Mouse (Mus musculus) embryonic facial prominence, embryonic 15.5 days (tissue): ENCODE measurements around the gene Obp1b. TPM values are rescaled to one million over a fixed set of nuclear protein-coding genes. Genes with fewer than 3 reads are reported as not detected.
"Not testable (repeated sequence)": the region's sequence is repeated elsewhere in the genome, so short reads cannot be mapped to it uniquely, and the experiment has no call there.

Experiments
- ATAC-seq: fragments of 200-750 bp; cut with Nextera tagmentation; 2 replicates; pipeline ENCODE4 v1.8.0; 2017; ENCODE audit warnings: low read depth, moderate TSS enrichment; ENCODE audit not compliant: insufficient number of reproducible peaks, low FRiP score, low TSS enrichment
- H3K27ac ChIP-seq: fragments of 300-500 bp; sonication (generic); replicated peaks from 2 replicates; pipeline ENCODE4 v1.5.1; 2015; ENCODE audit warnings: mild to moderate bottlenecking, inconsistent platforms
- H3K27me3 ChIP-seq: fragments of 300-500 bp; sonication (generic); 2 replicates; pipeline ENCODE4 v1.6.1; 2015; ENCODE audit warnings: inconsistent platforms
- H3K36me3 ChIP-seq: fragments of 300-500 bp; sonication (generic); 2 replicates; pipeline ENCODE4 v1.6.1; 2015; ENCODE audit warnings: mild to moderate bottlenecking, inconsistent platforms
- H3K4me1 ChIP-seq: fragments of 300-500 bp; sonication (generic); 2 replicates; pipeline ENCODE4 v1.6.1; 2015; ENCODE audit warnings: inconsistent platforms
- H3K4me2 ChIP-seq: fragments of 300-500 bp; sonication (generic); replicated peaks from 2 replicates; pipeline ENCODE4 v1.6.1; 2015; ENCODE audit warnings: mild to moderate bottlenecking, inconsistent platforms
- H3K4me3 ChIP-seq: fragments of 300-500 bp; sonication (generic); replicated peaks from 2 replicates; pipeline ENCODE4 v1.5.1; 2015; ENCODE audit warnings: mild to moderate bottlenecking, inconsistent platforms
- H3K9ac ChIP-seq: fragments of 300-500 bp; sonication (generic); 2 replicates; pipeline ENCODE4 v1.6.1; 2015; ENCODE audit warnings: inconsistent platforms
- H3K9me3 ChIP-seq: fragments of 300-500 bp; sonication (generic); replicated peaks from 2 replicates; pipeline ENCODE4 v1.6.1; 2016; ENCODE audit warnings: inconsistent platforms
- WGBS: fragments of 180-500 bp; shearing (Covaris S2); methylation state at CpG from one replicate; pipeline ENCODE4 v1.1.7; 2015; 5-methylcytosine and 5-hydroxymethylcytosine counted together
- polyA plus RNA-seq: library from polyadenylated mRNA; unstranded; fragments of >200 nt; fragmentation: Nextera tagmentation; extraction: Ambion mirVana; gene quantifications from 2 replicates; pipeline ENCODE4 v1.2.1, GENCODE M21; 2015

Obp1b gene
- not detected in 2 replicates for polyA plus RNA-seq

- H3K27ac ChIP-seq, H3K4me3 ChIP-seq, ATAC-seq, H3K36me3 ChIP-seq, H3K9me3 ChIP-seq, H3K27me3 ChIP-seq, H3K4me1 ChIP-seq, H3K4me2 ChIP-seq, H3K9ac ChIP-seq: not testable (repeated sequence)
- no CpG with 5 or more reads among the region's 3 CpGs for WGBS
Observed at GRCm38 (mm10) chrX:78186477-78186876, at the start of gene Obp1b. Gene Obp1b (plus strand): TSS chrX:78186777.

DNA sequence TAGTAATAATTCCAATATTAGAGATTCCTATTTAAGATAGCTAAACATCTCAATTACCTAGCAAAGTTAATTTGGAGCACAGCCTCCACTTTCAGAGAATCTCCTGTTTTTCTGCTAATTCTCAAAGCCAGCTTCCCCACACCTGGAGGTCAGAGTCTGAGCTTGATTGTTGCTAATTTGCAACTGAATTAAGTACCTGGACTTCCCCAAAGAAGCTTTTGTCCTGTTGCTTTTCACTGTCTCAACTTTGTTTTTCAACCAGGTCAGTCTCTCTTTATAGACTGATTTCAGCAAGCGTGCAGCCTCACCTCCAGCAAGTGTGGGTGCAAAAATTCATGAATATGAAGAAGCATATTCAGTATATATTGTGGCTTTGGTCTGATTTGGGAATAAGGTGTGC is 15.6 kb downstream of the Obp1b start:
- not testable (repeated sequence) for ATAC-seq, H3K36me3 ChIP-seq, H3K9me3 ChIP-seq, H3K4me1 ChIP-seq, H3K4me2 ChIP-seq, H3K4me3 ChIP-seq, H3K9ac ChIP-seq, H3K27me3 ChIP-seq, H3K27ac ChIP-seq
- 67% methylated on average over 1 of the region's 1 CpGs for WGBS

DNA sequence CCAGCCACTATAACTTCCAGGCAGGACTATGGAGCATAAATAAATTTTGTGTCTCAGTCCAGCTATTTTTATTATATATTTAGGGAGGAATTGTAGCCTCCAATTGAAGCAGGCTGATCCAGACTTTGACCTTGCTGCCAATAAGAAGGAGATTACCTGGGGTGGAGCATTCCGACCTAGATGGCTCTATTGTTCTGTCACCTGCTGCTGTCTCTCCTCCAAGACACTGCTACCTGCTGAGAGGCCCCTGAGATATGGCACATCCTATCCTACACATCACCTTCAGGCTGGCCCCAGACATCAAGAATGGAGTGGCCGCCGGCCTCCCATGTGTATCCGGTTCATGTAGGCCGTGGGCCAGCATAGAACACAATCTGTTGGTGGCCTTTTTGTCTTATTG is 16.3 kb downstream of the Obp1b start:
- Histone ChIP-seq H3K36me3 (no peaks in the 10 kb centered on the region), H3K4me3 (no peak overlapping the region), H3K9ac (no peak overlapping the region), H3K9me3 (no peaks in the 10 kb centered on the region), H3K4me1 (no peaks in the 10 kb centered on the region), H3K27me3 (no peaks in the 10 kb centered on the region), H3K4me2 (no peak overlapping the region), H3K27ac (no peak overlapping the region)
- no peak for ATAC-seq
- WGBS, result 95% methylated on average over 5 of the region's 5 CpGs

Other genes with a start within 250 kb of the Obp1b start
- gene Obp1a, start 95.4 kb upstream of the Obp1b start, polyA plus RNA-seq, result not detected in 2 replicates
- gene Gm5938, start 61.3 kb upstream of the Obp1b start, polyA plus RNA-seq, result not detected in 2 replicates
- not detected in 2 replicates for gene Gm14743, start 59.1 kb downstream of the Obp1b start, polyA plus RNA-seq
- not detected in 2 replicates for gene 4930480E11Rik, start 182.9 kb downstream of the Obp1b start, polyA plus RNA-seq